Mouse (Mus musculus) adrenal gland, postnatal 4 days (tissue): ENCODE data around the gene BC005537. TPM values are rescaled to one million over a fixed set of nuclear protein-coding genes. Genes with fewer than 3 reads are reported as not detected.
"Not testable (repeated sequence)": the region's sequence is repeated elsewhere in the genome, so short reads cannot be mapped to it uniquely, and the experiment has no call there.

ENCODE experiments used
- DNase-seq, 2 experiments: peaks; one replicate each; pipeline ENCODE4 v3.0.0; 2021 to 2022; ENCODE audit warnings: low spot score in 2 of 2, mixed read lengths in 2 of 2
- long read RNA-seq, 2 experiments: library from polyadenylated mRNA; stranded (forward); transcript quantifications; one replicate each; pipeline ENCODE4 v2.0.0; 2021
- total RNA-seq, 2 experiments: library from RNA; stranded (reverse); gene quantifications; 2 replicates each; pipeline ENCODE4 v1.2.3; 2021

Gene BC005537
- total RNA-seq = 100 to 1,000 TPM; 169 to 181 TPM
- long read RNA-seq, experiment 1, full-length matches to known transcripts = 10 of 13 reads
- long read RNA-seq, experiment 1, partial matches to known transcripts = 1 of 13 reads
- long read RNA-seq, experiment 1, other reads (novel, unspliced or antisense) = 2 of 13 reads
- long read RNA-seq, experiment 2, full-length matches to known transcripts = 111 of 126 reads
- long read RNA-seq, experiment 2, partial matches to known transcripts = 6 of 126 reads
- long read RNA-seq, experiment 2, other reads (novel, unspliced or antisense) = 9 of 126 reads

DNA sequence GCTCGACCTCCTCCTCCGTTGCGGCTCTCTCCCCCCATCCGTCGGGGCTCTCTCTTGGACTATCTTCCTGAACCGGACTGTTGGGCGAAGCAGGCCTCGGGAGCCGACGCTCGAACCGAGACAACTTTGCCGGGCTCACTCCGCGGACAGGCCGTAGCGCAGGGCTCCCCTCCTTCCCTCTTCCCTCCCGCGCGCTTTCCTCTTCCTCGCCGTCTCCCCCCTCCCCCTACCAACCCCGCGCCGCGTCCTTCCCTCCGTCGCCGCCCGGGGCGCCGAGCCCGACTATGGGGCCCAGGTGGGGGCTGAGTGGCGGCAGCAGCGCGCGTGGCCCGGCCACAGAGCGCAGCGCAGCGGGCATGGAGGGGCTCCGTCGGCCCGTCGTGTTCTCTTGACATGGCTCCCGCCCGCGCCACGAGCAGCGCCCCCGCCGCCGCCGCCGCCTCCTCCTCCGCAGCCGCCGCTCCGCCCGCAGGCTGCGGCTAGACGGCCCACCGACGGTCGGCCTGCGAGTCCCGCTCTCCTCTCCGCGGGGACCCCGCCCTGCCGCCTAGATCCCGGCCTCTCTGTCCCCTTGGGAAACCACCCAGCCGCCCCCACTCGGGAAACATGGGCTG lies at the start of gene BC005537:
Gene BC005537 (plus strand): TSS at position 350 of the 614 bp plus-strand sequence.
- DNase-seq = peak in 1 of 2 experiments; percentile 43

DNA sequence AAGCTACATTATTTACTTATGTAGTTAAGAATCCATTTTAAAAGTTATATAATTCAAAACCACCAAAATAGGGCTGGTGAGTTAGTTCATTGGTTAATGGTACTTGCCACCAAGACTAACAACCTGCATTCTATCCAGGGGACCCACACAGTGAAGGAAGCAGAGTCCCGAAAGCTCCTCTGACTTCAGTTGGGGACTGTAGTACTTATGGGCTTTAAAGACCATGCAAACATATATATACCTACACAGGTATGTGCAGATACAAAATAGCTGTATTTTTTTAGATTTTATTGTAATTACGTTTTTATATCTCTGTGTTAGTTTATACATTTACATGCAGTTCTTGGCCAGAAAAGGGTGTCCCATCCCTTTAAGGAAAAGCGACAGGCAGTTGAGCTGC lies 44.7 kb upstream of the BC005537 start:
- DNase-seq = no peak

GRCm38 (mm10) chr13:24757820-24758564 lies 43.5 kb upstream of the BC005537 start:
- no peak for DNase-seq

DNA sequence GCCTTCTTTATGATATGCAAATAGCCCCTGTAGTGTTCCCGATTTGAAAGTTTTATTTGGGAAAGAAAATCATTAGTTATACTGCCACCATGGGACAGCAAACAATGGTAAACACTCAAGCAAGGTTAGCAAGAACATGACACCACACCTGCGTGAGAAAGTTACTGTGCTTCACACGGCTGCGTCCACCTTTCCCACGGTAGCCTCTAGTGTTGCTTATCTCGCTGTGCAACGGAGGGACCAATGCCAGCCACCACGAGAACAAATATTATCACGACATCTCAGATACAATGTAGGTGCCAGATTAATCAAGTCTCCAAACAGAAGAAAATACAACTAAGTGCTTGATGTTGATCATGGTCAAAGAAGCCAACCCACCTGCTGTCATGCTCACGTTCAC lies 42.0 kb upstream of the BC005537 start:
- no peak for DNase-seq

- no peak for DNase-seq
Observed at GRCm38 (mm10) chr13:24760351-24760870, 41.0 kb upstream of the BC005537 start.

DNA sequence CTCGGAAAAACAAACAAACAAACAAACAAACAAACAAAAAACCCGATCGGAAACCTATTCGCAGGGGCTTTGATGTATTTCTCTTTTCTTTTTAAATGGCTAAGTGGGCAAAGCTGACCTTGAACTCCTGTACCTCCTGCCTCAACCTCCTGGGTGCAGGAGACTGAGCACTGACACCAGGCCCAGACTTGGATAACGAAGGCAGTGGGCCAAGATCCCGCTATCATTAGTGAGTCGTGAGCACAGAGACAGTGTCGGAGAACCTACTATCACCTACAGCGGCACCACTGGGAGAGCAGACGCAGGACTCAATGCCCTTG lies 40.4 kb upstream of the BC005537 start:
- DNase-seq = no peak

DNA sequence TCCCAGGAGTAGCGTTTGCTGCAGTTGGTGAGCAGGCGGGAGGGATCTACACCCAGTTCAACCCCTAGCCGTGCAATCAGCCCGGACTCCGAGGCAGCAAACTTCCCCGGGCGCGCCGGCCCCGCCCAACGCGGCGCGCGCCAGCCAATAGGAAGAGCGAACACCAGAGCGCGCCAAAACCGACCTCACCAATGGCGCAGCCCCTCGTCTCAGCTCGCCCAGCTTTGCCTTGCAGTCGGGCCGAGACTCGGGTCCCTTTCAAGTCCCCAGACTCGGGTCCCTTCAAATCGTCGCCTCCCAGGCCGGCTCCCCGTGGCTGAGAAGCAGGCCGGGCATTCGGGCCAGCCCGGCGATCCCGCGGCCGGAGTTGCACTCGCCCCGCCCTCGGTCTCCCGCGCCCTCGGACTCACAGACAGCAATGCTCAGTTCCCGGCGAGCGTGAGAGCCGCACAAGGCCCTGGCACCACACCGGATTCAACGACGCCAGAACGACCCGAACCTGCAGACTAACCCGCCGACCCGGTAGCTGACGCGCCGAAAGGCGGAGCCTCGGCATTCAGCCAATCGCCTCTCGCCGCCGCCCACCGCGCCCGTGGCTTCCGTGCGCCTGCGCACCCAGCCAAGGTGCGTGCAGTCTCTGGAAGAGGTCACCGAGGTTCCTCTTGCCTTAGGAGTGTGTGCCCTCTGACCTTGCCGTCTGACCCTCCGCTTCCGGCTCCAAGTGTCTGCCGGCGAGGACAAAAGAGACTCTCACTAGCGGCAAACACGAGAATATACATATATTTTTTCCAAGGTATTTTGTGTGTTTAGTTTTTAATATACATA lies 39.8 kb upstream of the BC005537 start, which contains the start of gene Gmnn:
Gene Gmnn (minus strand): TSS at position 521 of the 825 bp plus-strand sequence.
- DNase-seq = peak; percentile 79 to 83

GRCm38 (mm10) chr13:24762254-24762653 lies 39.2 kb upstream of the BC005537 start:
- no peak for DNase-seq

- not testable (repeated sequence) for DNase-seq
Observed at GRCm38 (mm10) chr13:24767809-24768208, 33.6 kb upstream of the BC005537 start.

DNA sequence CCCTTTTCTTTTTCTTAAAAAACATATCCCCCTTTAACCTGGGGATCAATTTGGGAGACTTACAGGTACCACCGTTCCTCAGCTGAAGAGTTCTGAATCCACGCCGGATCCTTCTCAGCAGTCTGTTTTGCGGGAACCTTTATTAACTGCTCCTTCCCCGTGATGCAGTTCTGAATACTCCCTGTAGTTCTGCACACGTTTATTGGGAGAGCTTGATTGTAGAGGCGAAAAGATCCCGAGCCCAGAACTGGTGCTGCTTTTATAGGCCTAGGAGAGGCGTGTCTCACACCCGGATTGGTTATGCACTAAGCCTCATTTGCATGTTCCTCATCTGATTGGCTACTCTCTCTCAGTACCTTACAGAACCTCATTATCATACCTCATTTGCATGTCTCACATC lies 30.0 kb upstream of the BC005537 start:
- DNase-seq = not testable (repeated sequence)

DNA sequence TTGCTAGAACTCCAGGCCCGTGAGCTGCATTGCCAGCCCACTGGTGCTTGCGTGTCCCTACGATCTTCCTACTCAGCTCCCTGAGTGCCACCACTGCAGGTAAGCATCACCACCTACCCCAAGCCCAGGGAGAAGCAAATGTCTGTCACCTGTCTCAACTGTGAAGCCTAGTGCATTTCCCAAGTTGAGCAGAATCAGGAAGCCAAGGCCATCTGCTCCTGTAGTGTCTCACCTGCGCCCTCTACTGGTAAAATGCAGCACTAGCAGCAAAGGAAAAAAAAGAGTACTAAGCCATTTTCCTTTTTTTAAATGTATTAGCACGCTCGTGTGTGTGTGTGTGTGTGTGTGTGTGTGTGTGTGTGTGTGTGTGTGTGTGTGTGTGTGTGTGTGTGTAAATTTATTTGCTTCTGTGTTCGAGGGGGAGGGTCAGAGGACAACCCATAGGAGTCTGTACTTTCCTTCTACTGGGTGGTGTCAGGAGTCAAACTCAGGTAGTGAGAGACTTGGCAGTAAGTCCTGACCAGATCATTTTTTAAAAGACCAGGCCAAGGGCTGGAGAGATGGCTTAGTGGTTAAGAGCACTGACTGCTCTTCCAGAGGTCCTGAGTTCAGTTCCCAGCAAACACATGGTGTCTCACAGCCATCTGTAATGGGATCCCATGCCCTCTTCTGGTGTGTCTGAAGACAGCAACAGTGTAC lies 25.2 kb upstream of the BC005537 start:
- no peak for DNase-seq

GRCm38 (mm10) chr13:24778026-24778425 lies 23.4 kb upstream of the BC005537 start:
- DNase-seq = no peak

DNA sequence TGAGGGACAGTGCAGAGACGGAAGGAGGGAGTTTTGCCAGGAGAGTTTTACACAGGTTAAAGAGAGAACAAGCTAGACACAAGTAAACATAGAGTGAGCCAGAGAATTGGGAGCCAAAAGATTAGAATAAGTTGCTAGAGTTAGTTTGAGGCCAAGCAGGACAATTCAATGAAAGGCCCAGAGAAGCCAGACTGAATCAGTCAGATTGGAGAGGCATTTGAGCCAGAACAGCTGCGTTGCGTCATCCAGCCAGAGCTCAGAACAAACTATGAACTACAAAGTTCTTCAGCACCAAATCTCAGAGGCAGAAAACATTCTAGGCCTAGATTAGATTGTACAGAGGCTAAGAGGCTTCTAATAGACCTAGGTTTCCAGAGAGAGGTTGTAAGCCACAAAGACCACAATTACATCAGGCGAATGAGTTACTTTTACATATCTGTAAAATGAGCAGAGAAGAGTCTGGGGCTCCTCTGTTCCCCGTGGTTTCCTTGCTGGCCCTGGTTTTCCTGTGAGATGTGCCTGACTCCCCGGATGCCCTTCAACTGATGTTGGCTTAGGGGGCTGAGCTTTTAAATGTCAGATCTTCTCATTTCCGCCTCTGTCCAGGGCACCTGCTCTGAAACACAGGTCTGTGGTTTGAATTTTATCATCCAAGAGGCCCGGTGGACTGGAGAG lies 22.6 kb upstream of the BC005537 start:
- no peak for DNase-seq

DNA sequence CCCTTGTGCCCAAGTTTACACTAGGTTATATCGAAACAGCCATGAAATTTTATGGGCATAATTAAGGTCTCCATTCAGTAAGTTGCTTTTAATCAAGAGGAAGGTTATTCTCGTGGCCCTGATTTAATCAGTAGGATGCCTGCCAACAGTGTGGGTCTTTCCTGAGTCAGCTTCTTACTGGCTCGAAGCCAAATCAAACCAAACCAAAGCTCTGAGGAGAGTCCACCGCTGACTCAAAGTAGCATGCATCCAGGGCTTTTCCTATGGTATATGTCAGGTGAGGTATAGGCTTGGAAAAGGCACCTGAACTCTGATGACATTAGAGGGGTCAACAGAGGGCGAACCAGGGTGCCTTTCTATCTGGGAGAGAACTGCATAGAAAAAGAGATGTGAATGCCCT lies 19.5 kb upstream of the BC005537 start:
- DNase-seq = no peak

DNA sequence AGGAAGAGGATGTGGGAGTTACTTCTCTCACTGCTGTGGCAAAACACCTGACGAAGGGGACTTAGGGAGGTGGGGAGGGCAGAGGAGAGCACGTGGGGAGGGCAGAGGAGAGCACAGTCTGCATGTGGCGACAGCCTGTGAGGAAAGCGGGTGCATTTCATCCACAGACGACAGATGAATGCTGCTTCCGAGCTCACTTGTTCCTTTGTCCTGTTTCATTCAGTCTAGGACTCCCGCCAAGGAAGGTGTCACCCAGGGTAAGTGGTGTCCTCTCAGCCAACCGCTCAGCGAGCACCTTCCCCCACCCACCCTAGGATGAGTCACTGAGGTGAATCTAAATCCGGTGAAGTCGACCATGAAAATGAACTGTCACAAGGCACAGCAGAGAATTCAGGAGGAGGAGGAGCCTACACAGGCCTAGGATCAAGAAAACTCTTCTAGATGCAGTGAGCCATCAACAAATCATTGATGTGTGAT lies 15.4 kb upstream of the BC005537 start:
- no peak for DNase-seq

- DNase-seq = no peak
Observed at GRCm38 (mm10) chr13:24787477-24787876, 14.0 kb upstream of the BC005537 start.

- DNase-seq = no peak
Observed at GRCm38 (mm10) chr13:24791349-24791748, 10.1 kb upstream of the BC005537 start.

GRCm38 (mm10) chr13:24792411-24793045 lies 8.9 kb upstream of the BC005537 start:
- no peak for DNase-seq

DNA sequence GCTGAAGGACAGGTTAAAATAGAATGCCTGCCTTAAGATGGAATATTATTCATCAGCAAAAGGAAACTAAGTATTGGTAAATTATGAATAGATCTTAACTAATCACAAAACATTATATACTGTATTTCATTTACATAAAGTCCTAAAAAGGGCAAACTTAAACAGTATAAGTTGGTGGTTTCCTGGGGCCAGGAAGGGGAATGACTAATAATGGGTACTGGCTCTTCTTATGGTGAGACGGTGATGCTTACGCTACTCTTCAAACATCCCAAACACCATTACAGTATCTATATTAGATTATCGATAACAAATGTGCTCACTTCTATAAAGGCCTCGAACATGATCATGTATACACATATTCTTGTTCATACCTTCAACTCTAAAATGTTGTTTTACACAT lies 2.8 kb upstream of the BC005537 start:
- DNase-seq = no peak
